Mouse (Mus musculus): ENCODE data around the gene Atp5j. TPM values are rescaled to one million over a fixed set of nuclear protein-coding genes. Genes with fewer than 3 reads are reported as not detected.
A peak's percentile ranks its signal among the peaks of the same experiment; 100 is the strongest.

The Atp5j gene
- polyA plus RNA-seq, 1 experiment = 421 TPM

DNA sequence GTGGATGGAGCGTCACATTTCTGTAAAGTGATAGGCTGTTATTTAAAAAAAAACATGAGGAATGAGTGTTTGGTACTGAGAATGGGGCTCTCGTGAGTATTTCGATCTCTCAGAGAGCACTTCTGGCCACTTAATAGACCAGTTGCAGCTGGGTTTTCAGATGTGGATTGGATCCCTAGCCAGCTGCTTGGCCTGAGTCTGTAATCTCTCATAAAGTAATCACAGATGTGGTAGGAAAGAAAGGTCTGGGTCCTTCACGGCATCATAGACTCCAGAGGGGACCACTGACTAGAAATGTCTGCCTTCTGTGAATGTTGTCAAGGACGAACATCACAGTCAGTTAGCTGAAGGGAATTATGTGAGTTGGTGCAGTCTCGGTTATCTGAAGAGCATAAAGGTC is 57.0 kb downstream of the Atp5j start:
- Histone ChIP-seq H3K36me3 (ENCODE audit: control insufficient read depth, insufficient read depth, low read length, poor library complexity, severe bottlenecking) (peaks cover 16% of the 10 kb centered on the region), H3K9ac (ENCODE audit: low read depth, poor library complexity, severe bottlenecking) (peak overlapping the region; percentile 31; the same call in 1 of the 2 replicates), H3K27me3 (ENCODE audit: control insufficient read depth, insufficient read depth, low read length, poor library complexity, severe bottlenecking) (no peaks in the 10 kb centered on the region), H3K4me3 (ENCODE audit: low read depth, low read length) (no peak overlapping the region), H3K9me3 (replicated peaks; ENCODE audit: control insufficient read depth, insufficient read depth, low read length, poor library complexity, severe bottlenecking) (no peaks in the 10 kb centered on the region), H3K4me1 (ENCODE audit: control insufficient read depth, insufficient read depth, low read length) (peaks cover 6% of the 10 kb centered on the region), H3K27ac (ENCODE audit: insufficient read depth, low read length) (peak overlapping the region; percentile 98)
- no peak for TF ChIP-seq POLR2A (IDR thresholded peaks at IDR 0.05; ENCODE audit: insufficient read depth, low read length)
- TF ChIP-seq EP300 (IDR thresholded peaks at IDR 0.05; ENCODE audit: insufficient read depth, low read depth, low read length) = no peak
- no peak for TF ChIP-seq CTCF (IDR thresholded peaks at IDR 0.05; ENCODE audit: low read depth, low read length)

Other genes starting within 250 kb of the Atp5j start
- gene Mrpl39, start 99.9 kb downstream of the Atp5j start, polyA plus RNA-seq (2011; ENCODE audit: insufficient read depth, insufficient read length, low read depth, missing spikeins) = 50.1 and 53.2 TPM in 2 replicates
- gene Jam2, start 61.5 kb downstream of the Atp5j start, polyA plus RNA-seq (2011; ENCODE audit: insufficient read depth, insufficient read length, low read depth, missing spikeins) = 43.5 and 52.7 TPM in 2 replicates
- 116 and 127 TPM in 2 replicates for gene Gabpa, start 700 bp downstream of the Atp5j start, polyA plus RNA-seq (2011; ENCODE audit: insufficient read depth, insufficient read length, low read depth, missing spikeins)